Mouse (Mus musculus): Measurements from ENCODE around the gene Urb2. TPM values are rescaled to one million over a fixed set of nuclear protein-coding genes. Genes with fewer than 3 reads are reported as not detected.

Urb2 gene
- polyA plus RNA-seq, 1 experiment from 2014 or later: 3.3 TPM

DNA sequence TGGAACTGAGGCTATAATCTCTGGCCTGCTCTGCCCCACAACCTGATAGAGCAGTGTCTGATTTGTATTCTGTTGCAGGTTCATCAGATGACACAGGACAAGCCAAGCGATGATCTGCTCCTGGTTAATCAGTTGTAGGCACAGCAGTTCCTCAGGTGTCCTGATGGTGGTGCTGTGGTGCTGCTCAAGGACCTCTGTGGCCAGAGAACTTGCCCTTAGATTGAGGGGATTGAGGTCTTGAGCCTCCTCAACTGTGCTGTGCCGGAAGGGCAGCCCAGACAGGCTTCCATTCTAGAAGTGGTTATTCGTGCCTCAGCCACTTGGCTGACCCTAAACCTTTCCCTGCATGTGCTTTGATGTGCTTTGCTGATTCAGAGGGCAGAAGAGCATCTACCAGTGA is 30.8 kb downstream of the Urb2 start:
- Histone ChIP-seq H3K27me3 (replicated peaks) (peaks cover 23% of the 10 kb centered on the region), H3K4me1 (peaks cover 6% of the 10 kb centered on the region; the same call in 1 of the 2 replicates), H3K27ac (replicated peaks) (no peak overlapping the region), H3K4me2 (no peak overlapping the region), H3K36me3 (peaks cover 27% of the 10 kb centered on the region), H3K4me3 (no peak overlapping the region), H3K9ac (no peak overlapping the region), H3K9me3 (no peaks in the 10 kb centered on the region)
- no peak for ATAC-seq (ENCODE audit: extremely low read depth, insufficient number of reproducible peaks, low FRiP score, low TSS enrichment)
- 21% methylated on average over 3 of the region's 3 CpGs for WGBS

DNA sequence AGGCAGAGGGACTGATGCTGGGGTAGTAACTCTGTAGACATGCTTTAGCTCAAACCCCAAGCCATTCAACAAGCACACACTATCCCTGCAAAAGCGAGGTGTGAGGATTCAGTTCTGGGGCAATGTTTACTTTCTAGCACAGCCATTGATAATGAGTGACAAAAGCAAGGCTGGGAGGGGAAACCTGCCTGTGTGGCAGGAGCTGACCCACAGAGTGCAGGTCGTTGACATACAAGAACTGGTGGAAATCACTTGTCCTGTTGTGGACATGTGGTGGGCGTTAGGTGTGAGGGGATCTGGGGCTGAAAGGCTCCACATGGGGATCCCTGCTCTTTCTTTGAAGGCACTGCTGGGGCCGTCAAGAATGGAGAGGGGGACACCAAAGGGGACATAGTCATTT is 31.3 kb downstream of the Urb2 start:
- Histone ChIP-seq H3K4me2 (no peak overlapping the region), H3K4me1 (peaks cover 6% of the 10 kb centered on the region; the same call in 1 of the 2 replicates), H3K27ac (replicated peaks) (no peak overlapping the region), H3K36me3 (peaks cover 22% of the 10 kb centered on the region), H3K27me3 (replicated peaks) (peaks cover 28% of the 10 kb centered on the region), H3K9ac (no peak overlapping the region), H3K4me3 (no peak overlapping the region), H3K9me3 (no peaks in the 10 kb centered on the region)
- 45% methylated on average over 4 of the region's 4 CpGs for WGBS
- ATAC-seq (ENCODE audit: extremely low read depth, insufficient number of reproducible peaks, low FRiP score, low TSS enrichment): no peak

DNA sequence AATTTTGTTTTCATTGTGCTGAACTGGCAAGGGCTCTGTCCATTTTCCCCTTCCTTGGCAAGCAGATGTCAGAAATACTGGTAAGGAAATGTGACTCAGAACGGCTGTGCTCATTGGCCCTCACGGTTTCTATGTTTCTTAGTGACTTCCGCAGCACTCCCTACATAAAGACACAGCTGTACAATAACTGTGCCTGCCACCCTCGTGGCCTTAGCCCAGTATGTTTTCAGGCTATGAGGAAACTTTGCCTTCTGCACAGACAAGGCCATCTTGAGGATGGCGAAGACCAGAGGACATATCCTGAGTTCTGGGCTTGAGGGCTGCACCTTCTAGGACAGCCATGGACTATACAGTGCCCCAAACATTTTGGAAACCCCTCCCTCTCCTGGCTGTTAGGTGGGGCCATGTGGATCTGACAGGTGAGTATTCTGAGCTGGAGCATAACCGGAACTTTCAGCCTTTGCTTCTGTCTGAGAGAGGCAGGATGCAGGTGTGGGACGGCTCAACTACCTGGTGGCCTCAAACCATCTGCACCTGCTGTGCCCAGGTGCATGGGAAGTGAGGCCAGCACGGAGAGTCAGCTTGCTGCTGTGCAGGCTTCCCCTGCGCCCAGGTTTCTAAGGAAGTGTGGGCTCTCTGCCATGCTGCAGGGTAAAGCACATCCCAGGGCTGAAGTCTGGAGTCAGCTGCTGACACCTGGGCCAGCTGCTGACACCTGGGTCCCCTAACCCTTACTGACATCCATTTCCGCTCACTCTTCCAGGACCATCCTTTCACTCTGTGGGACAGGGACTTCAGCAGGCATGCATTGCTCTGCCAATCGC is 35.7 kb downstream of the Urb2 start:
- WGBS: 78% methylated on average over 11 of the region's 11 CpGs
- Histone ChIP-seq H3K36me3 (no peaks in the 10 kb centered on the region), H3K9ac (no peak overlapping the region), H3K9me3 (no peaks in the 10 kb centered on the region), H3K4me1 (peaks cover 6% of the 10 kb centered on the region; the same call in 1 of the 2 replicates), H3K4me2 (no peak overlapping the region), H3K27ac (replicated peaks) (no peak overlapping the region), H3K27me3 (replicated peaks) (peaks cover 28% of the 10 kb centered on the region), H3K4me3 (no peak overlapping the region)
- ATAC-seq (ENCODE audit: extremely low read depth, insufficient number of reproducible peaks, low FRiP score, low TSS enrichment): no peak

DNA sequence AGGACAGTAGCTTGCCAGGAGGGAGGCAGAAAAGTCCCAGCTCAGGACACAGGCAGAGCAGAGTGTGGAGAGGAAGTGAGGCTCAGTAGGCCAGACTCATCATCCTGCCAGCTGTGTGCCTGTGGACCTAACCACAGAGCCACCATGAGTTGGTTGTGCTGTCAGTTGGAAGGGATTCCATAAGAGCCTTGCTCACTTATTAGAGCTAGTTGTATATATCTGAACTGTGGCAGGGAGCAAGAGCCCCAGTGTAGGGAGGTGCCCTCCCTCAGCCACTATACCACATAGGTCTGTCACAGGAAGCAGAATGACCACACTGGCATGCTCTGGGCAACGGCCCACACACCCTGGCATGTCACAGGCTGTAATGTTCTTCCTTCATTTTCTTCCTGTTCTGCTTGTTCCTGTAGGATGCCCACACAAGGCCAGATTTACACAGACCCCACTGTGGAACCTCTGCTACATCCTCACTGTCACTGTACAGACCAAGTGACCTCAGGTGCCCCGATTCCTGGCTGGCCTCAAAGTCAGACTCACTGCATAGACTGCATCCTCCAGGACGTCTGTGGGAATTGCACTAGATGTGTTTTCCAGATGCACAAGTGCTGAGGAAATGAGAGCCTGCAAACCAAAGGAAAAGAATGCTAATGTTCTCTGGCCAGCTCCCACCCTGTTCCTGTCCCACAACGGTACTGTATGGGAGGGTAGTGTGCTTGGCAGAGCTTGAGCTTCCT is 45.2 kb downstream of the Urb2 start:
- Histone ChIP-seq H3K27ac (replicated peaks) (peak overlapping the region; percentile 47; the same call in 1 of the 2 replicates), H3K9ac (no peak overlapping the region), H3K4me3 (no peak overlapping the region), H3K4me2 (no peak overlapping the region), H3K4me1 (peaks cover 32% of the 10 kb centered on the region), H3K9me3 (no peaks in the 10 kb centered on the region), H3K27me3 (replicated peaks) (peaks cover 9% of the 10 kb centered on the region), H3K36me3 (no peaks in the 10 kb centered on the region)
- 45% methylated on average over 4 of the region's 4 CpGs for WGBS
- no peak; the same call in 1 of the 2 replicates for ATAC-seq (ENCODE audit: extremely low read depth, insufficient number of reproducible peaks, low FRiP score, low TSS enrichment)

DNA sequence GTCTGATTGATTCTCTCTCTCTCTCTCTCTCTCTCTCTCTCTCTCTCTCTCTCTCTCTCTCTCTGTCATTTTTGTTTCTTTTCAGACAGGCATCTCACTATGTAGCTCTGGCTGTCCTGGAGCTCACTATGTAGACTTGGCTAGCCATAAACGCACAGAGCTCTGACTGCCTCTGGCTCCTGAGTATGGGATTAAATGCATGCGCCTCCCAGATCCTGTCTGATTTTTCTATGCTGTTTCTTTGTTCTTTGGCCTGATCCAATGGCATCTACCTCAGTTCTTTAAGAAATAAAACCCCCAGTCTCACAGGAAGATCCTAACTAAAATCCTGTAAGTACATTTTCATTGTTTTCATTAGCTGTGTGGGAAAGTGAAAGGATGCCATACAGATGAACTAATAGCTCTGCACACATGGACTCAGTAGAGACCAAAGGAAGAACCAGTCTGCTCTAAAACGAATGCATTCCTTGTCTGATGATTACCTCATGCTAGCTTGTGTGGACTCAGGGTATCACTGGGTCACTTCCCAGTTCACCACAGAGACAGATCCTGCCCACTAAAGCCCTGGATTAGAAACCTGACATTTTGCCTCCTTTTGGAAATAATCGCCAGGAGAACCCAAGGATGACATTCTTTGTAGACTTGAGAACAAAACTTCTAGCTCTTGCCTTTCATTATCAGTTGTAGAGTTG is 45.9 kb downstream of the Urb2 start:
- H3K4me1 ChIP-seq: peaks cover 32% of the 10 kb centered on the region
- H3K4me3 ChIP-seq: no peak overlapping the region
- H3K9me3 ChIP-seq: no peaks in the 10 kb centered on the region
- 59% methylated on average over 4 of the region's 4 CpGs for WGBS
- H3K27ac ChIP-seq (replicated peaks): no peak overlapping the region
- peaks cover 15% of the 10 kb centered on the region for H3K27me3 ChIP-seq (replicated peaks)
- no peak for ATAC-seq (ENCODE audit: extremely low read depth, insufficient number of reproducible peaks, low FRiP score, low TSS enrichment)
- no peak overlapping the region for H3K9ac ChIP-seq
- H3K36me3 ChIP-seq: no peaks in the 10 kb centered on the region
- no peak overlapping the region for H3K4me2 ChIP-seq

DNA sequence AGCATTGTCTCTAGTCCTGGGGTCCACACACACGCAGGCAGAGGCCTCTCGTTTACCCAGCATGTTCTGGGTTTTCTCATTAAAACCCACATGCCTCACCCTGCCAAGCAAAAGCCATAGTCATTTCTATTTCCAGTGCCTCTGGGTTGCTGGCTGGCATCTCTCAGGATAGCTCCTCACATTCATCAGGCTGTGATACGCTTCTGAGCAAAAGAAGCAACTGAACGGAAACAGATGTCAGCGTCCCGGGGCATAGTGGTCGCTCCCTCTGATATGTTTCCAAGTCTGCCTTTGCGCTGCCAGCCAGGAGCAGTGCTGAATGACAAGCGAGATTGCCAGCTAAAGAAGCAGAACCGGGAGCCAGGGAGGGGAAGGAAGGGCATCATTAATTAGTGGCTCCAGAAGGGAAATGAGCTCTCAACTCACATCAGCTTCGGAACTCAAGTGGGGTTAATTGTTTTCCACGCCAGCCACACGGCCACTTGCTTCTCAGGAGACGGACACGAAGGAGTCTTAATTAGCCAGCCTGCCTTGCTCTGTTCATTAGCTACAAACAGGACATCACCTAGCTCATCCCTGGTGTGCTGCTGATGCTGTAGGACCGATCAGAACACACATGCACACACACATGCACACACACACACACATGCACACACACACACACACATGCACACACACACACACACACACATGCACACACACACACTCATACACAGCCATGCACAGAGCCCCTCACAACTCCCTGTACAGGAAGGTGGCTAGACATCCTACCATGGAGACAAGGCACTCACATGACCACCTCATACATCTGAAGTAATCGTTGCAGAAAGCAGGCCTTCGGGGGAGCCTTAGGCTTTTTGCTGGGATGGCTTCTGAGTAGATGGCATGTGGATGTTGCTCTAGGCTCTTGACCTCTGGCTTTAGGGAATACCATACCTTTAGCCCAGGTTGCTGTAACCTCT is 49.3 kb downstream of the Urb2 start:
- peaks cover 24% of the 10 kb centered on the region for H3K27me3 ChIP-seq (replicated peaks)
- H3K9ac ChIP-seq: no peak overlapping the region
- H3K4me1 ChIP-seq: peaks cover 34% of the 10 kb centered on the region
- ATAC-seq (ENCODE audit: extremely low read depth, insufficient number of reproducible peaks, low FRiP score, low TSS enrichment): no peak
- H3K27ac ChIP-seq (replicated peaks): no peak overlapping the region; the same call in 1 of the 2 replicates
- WGBS: 33% methylated on average over 18 of the region's 18 CpGs
- H3K36me3 ChIP-seq: no peaks in the 10 kb centered on the region
- H3K4me2 ChIP-seq: peak overlapping the region; percentile 16
- H3K4me3 ChIP-seq: no peak overlapping the region
- H3K9me3 ChIP-seq: no peaks in the 10 kb centered on the region

DNA sequence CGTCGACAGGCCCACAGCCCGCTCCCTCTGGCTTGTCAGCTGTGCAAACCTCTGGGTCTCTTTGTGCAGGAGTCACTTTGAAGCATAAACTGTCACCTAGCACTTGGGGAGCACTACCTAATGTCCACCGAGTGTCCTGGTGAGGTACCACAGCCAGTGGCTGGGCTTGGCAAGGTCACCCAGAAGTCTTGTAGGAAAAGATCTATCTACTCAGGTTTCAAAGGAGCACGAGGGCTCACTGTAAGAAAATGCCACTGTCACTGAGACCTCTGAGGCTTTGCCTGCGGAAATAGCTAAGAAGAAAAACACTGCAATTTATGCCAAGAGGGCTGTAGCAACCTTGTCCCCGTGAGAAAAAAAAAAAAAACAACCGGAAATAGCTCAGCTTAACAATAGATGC is 54.7 kb downstream of the Urb2 start:
- no peak for ATAC-seq (ENCODE audit: extremely low read depth, insufficient number of reproducible peaks, low FRiP score, low TSS enrichment)
- Histone ChIP-seq H3K27ac (replicated peaks) (no peak overlapping the region), H3K4me3 (no peak overlapping the region), H3K9ac (no peak overlapping the region), H3K27me3 (replicated peaks) (peaks cover 35% of the 10 kb centered on the region), H3K4me1 (peaks cover 35% of the 10 kb centered on the region), H3K4me2 (no peak overlapping the region), H3K36me3 (no peaks in the 10 kb centered on the region), H3K9me3 (no peaks in the 10 kb centered on the region)
- WGBS: 62% methylated on average over 8 of the region's 8 CpGs

DNA sequence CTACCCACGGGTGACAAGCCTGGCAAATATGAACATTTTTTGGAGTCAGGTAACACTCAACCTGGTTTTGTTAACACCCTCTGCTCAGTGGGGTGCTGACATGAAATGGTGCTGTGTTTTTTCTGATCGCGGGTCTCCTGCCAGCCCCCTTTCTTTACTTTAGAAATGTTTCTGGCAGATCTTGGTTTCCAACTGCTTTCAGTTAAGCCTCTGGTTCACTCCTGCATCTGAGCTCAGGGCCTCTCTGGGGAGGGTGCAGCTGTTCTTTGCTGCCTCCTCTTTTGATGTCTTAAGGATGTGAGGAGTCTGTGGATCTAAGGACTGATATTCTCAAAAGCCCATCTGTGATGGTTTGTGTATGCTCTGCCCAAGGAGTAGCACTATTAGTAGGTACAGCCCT is 55.1 kb downstream of the Urb2 start:
- Histone ChIP-seq H3K4me1 (peaks cover 36% of the 10 kb centered on the region), H3K9me3 (no peaks in the 10 kb centered on the region), H3K27ac (replicated peaks) (no peak overlapping the region), H3K27me3 (replicated peaks) (peaks cover 32% of the 10 kb centered on the region), H3K4me3 (no peak overlapping the region), H3K4me2 (no peak overlapping the region), H3K9ac (no peak overlapping the region), H3K36me3 (no peaks in the 10 kb centered on the region)
- no peak for ATAC-seq (ENCODE audit: extremely low read depth, insufficient number of reproducible peaks, low FRiP score, low TSS enrichment)
- WGBS: 62% methylated on average over 3 of the region's 3 CpGs

DNA sequence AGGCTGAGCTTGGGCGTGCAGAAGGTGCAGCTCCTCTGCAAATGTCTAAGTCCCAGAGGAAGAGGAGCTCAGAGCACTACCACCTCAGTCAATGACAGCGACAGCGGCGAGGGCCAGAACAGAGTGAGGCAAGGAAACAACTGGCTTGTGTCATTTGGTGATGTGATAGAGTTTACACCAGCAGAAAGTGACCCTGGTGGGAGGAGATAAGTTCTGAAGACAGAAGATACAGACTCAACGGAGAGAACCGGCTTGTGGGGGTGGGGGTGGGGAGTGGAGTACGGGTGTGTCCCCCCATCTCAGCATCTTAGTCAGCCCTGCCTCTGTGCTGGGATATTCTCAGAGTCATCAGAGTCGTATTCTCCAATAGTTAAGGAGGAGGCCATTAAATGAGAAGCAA is 56.1 kb downstream of the Urb2 start:
- 45% methylated on average over 8 of the region's 8 CpGs for WGBS
- no peak overlapping the region for H3K27ac ChIP-seq (replicated peaks)

DNA sequence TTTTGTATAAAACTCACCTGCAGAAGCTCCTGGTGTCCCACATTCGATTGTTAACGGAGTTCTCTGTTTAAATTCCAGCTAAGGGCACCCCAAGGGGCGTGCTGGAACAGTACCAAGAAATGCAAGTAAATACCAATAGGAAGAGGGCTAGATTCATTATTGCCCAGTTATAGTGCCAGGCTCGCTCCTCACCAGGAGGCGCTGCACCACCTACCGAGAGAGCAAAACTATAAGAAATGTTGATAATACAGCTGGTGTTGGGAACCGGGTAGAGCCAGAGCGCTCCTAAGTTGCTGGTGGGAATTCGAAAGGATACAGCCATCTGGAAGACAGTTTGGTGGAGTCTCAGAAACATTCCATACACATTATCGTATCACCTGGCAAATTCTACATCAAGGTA is 56.7 kb downstream of the Urb2 start:
- H3K36me3 ChIP-seq: no peaks in the 10 kb centered on the region
- WGBS: 81% methylated on average over 10 of the region's 10 CpGs
- no peaks in the 10 kb centered on the region for H3K9me3 ChIP-seq
- H3K27me3 ChIP-seq (replicated peaks): peaks cover 21% of the 10 kb centered on the region; the same call in 1 of the 2 replicates
- H3K4me1 ChIP-seq: peaks cover 36% of the 10 kb centered on the region
- H3K9ac ChIP-seq: no peak overlapping the region
- no peak overlapping the region for H3K4me2 ChIP-seq
- no peak overlapping the region for H3K4me3 ChIP-seq
- no peak overlapping the region for H3K27ac ChIP-seq (replicated peaks)
- no peak for ATAC-seq (ENCODE audit: extremely low read depth, insufficient number of reproducible peaks, low FRiP score, low TSS enrichment)

More for the DNA sequence above, 56.1 kb downstream of the Urb2 start:
- ATAC-seq (ENCODE audit: extremely low read depth, insufficient number of reproducible peaks, low FRiP score, low TSS enrichment): no peak
- Histone ChIP-seq H3K4me3 (no peak overlapping the region), H3K9me3 (no peaks in the 10 kb centered on the region), H3K4me1 (peaks cover 36% of the 10 kb centered on the region), H3K9ac (no peak overlapping the region), H3K36me3 (no peaks in the 10 kb centered on the region), H3K4me2 (no peak overlapping the region), H3K27me3 (replicated peaks) (peaks cover 23% of the 10 kb centered on the region; the same call in 1 of the 2 replicates)
